Mouse (Mus musculus) E14TG2a.4 (cell line): ENCODE results near the gene Diexf.

Source experiments
- CTCF ChIP-seq: conservative IDR thresholded peaks from 2 replicates; pipeline ENCODE4 v1.5.1; 2014; ENCODE audit warnings: low read length
- NANOG ChIP-seq: IDR thresholded peaks from 2 replicates; pipeline ENCODE4 v1.6.1; 2014; ENCODE audit warnings: borderline replicate concordance, low read length, mixed read lengths
- POU5F1 ChIP-seq: IDR thresholded peaks from 2 replicates; pipeline ENCODE4 v1.6.1; 2014; ENCODE audit warnings: low read length, borderline replicate concordance

DNA sequence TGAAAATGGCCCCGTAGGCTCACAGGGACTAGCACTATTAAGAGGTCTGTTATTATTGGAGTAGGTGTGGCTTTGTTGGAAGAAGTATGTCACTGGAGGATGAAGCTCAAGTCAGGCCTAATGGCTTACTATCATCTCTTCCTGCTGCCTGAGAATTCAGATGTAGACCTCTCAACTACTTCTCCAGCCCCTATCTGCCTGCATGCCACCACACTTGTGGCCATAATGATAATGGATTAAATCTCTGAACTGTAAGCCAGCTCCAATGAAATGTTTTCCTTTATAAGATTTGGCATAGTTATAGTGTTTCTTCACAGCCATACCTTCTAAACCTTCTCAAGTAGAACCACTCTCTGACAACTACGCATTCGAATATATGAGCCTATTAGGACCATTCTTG lies 67.5 kb downstream of the Diexf start:
- TF ChIP-seq CTCF (no peak), NANOG (no peak), POU5F1 (no peak)
